Mouse (Mus musculus): ENCODE results near the gene Ociad1.

Gene Ociad1

DNA sequence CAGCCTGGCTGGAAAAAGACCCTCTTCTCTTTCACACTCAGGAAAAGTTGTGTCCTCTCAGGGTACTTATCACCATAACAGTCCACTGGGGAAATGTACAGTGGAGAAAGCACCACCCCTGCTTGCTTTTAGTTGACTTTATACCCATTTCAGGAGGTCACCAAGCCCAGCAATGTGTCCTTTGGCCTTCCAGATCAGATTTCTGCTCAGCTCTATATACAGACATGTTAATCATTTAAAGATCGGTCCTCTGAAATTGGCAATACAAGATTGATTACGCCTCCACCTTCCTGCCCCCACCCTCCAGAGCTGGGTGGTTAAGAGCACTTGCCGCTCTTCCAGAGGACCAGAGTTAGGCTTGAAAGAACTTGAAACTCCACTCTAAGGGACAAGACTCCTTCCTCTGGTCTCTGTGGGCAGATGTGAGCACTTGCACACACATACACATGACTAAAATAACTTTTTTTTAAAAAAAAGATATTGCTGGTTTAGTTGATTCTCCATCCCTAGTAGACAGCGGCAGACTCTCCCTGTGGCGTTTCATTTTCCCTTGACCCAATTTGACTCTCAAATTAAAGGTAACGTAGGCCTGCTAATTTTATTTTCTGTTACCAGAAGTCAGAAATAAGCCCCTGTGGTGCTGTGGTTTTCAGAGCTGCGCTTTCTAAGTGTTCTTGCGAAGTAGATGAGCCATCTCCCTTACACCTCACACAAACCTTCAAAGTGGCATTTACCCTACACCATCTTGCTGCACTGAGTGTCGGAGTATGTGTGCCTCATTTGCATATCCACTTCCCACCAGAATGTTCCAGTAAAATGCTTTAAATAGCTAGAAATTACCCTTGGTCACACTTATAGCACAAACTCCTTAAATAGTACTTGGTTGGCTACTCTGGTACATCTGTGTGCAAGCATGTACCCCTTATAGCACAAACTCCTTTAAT, 47.5 kb downstream of the Ociad1 start:
- no peak for DNase-seq (ENCODE audit: low read depth, low spot score)

- no peak for DNase-seq (ENCODE audit: low read depth, low spot score)
These were observed 48.2 kb downstream of the Ociad1 start, which contains the start of gene Ociad2 for GRCm38 (mm10) chr5:73340723-73341235. Gene Ociad2 (minus strand): TSS chr5:73341028.

- DNase-seq (ENCODE audit: low read depth, low spot score) = no peak
These were observed 50.2 kb downstream of the Ociad1 start for GRCm38 (mm10) chr5:73342701-73343355.

GRCm38 (mm10) chr5:73344310-73344709, 51.7 kb downstream of the Ociad1 start:
- DNase-seq (ENCODE audit: low read depth, low spot score) = peak; percentile 75

GRCm38 (mm10) chr5:73345254-73345653, 52.7 kb downstream of the Ociad1 start:
- no peak for DNase-seq (ENCODE audit: low read depth, low spot score)

DNA sequence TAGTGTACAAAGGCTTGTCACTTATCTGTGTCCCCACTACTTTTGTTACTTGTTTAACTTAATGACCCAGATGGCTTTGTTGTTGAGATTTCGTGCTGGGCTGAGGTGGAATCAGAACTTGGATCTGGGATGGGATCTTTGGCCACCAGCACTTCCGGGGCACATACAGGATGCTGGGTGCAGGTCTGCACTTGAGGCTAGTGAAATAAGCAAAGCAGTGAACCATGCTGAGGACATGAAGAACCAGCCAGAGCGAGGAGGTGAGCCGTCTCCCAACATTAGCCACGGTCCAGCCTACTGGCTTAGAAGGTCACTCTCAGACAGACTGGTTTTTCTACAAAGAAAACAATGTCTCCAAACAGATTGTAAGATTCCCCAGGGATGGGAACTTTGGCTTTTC, 56.9 kb downstream of the Ociad1 start:
- no peak for DNase-seq (ENCODE audit: low read depth, low spot score)

GRCm38 (mm10) chr5:73351796-73352195, 59.2 kb downstream of the Ociad1 start:
- DNase-seq (ENCODE audit: low read depth, low spot score) = no peak

GRCm38 (mm10) chr5:73353519-73353918, 60.9 kb downstream of the Ociad1 start:
- DNase-seq (ENCODE audit: low read depth, low spot score) = no peak

- DNase-seq (ENCODE audit: low read depth, low spot score) = no peak
These were observed 61.4 kb downstream of the Ociad1 start for GRCm38 (mm10) chr5:73353978-73354377.

DNA sequence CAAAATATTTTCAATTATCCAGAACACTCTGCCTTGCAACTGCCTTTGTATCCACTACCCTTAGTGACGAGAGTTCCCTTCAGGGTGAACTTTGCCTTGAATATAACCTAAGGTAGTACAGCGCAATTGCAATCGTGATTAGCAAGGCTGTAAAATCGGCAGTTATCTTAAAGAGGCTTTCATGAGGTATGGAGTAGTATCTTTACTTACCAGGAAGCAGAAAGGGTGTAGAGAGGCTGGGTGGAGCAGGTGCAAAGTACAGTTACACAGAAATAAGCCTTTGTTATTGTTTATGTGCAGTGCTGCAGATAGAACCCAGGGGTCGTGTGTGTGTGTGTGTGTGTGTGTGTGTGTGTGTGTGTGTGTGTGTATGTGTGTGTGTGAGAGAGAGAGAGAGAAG, 62.8 kb downstream of the Ociad1 start:
- no peak for DNase-seq (ENCODE audit: low read depth, low spot score)

GRCm38 (mm10) chr5:73359134-73359751, 66.7 kb downstream of the Ociad1 start:
- no peak for DNase-seq (ENCODE audit: low read depth, low spot score)

GRCm38 (mm10) chr5:73359752-73360141, 67.2 kb downstream of the Ociad1 start:
- DNase-seq (ENCODE audit: low read depth, low spot score) = peak; percentile 91

DNA sequence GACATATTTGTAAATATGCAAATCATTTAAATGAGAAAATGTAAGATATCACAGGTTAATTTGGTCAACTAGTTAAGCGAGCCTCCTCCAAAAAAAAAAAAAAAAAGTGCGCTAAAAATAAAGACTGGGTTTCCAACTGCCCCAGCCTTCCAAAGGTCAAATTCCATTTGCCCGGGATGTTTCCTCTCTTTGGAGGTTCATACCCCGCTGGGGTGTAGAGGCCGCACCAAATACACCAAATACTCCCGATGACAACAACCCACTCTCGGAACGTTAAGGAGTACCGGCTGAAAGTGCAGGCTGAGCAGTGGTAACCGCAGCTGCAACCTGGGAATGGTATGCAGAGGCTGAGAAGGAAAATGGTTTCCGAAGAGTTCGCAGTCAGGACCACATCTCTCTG, 67.7 kb downstream of the Ociad1 start:
- DNase-seq (ENCODE audit: low read depth, low spot score) = peak; percentile 88

DNA sequence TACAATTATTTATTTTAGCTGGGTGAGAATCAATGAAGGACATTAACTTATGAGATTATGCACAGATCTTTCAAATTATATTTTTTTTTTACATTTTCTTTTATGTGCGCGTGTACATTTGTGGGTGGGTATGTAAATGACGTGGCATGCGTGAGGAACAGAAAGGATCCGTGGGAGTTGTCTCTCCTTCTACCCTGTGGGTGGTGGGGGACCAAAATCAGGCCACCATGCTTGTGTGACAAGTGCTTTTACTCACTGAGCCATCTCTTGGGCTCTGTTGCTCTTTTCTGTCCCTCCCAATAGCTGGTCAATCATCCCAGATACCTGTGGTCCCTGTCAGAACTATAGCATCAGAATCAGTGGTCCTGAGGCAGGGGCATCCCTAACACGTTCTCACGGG, 69.8 kb downstream of the Ociad1 start:
- DNase-seq (ENCODE audit: low read depth, low spot score) = no peak

DNA sequence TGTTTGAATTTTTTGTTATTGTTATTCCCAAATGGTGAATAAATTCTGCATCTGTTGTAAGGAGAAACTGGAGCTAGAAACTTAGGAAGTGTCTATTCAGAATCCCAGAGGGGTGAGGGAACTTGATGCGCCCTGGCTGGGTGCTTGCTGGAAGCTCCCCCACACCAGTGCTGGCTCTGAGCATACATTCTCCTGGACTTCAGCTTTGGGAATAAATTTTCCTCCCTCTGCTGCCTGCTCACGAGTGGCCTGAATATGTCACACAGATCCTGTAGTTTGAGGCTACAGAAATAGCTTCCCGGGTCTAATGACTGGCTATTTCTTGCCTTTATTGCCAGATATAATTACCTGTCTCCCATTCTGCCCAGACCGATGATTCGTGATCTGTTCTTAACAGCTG, 70.2 kb downstream of the Ociad1 start:
- DNase-seq (ENCODE audit: low read depth, low spot score) = no peak
